Mouse (Mus musculus) forebrain, postnatal 0 days (tissue): ENCODE measurements at regions not wholly inside any gene's neighbourhood (a gene's known extent, or its start where the extent isn't known, plus 50 kb on each side); places are given as distances from the start of the nearest gene placed in this dataset.
"Not testable (repeated sequence)": the region's sequence is repeated elsewhere in the genome, so short reads cannot be mapped to it uniquely, and the experiment has no call there.

ENCODE experiments used
- ATAC-seq: fragments of 200-750 bp; cut with Nextera tagmentation; 2 replicates; pipeline ENCODE4 v1.8.0; 2017; ENCODE audit warnings: mild to moderate bottlenecking, moderate library complexity
- DNase-seq: peaks from one replicate; pipeline ENCODE4 v3.0.0-alpha.2; 2015
- H3K27ac ChIP-seq: fragments of 300-500 bp; sonication (generic); 2 replicates; pipeline ENCODE4 v1.5.1; 2014; ENCODE audit warnings: low read depth, mild to moderate bottlenecking, antibody characterized with exemption, low read length, moderate library complexity, mixed read lengths
- H3K27me3 ChIP-seq: fragments of 300-500 bp; sonication (generic); 2 replicates; pipeline ENCODE4 v1.6.1; 2014; ENCODE audit warnings: mild to moderate bottlenecking, low read length, mixed read lengths; ENCODE audit not compliant: insufficient read depth
- H3K36me3 ChIP-seq: fragments of 300-500 bp; sonication (generic); 2 replicates; pipeline ENCODE4 v1.6.1; 2014; ENCODE audit warnings: mild to moderate bottlenecking, moderate library complexity; ENCODE audit not compliant: insufficient read depth
- H3K4me1 ChIP-seq: fragments of 300-500 bp; sonication (generic); 2 replicates; pipeline ENCODE4 v1.6.1; 2014; ENCODE audit warnings: antibody characterized with exemption; ENCODE audit not compliant: insufficient read depth
- H3K4me2 ChIP-seq: fragments of 300-500 bp; sonication (generic); 2 replicates; pipeline ENCODE4 v1.6.1; 2014; ENCODE audit warnings: low read depth, mild to moderate bottlenecking, moderate library complexity
- H3K4me3 ChIP-seq: fragments of 300-500 bp; sonication (generic); 2 replicates; pipeline ENCODE4 v1.5.1; 2014; ENCODE audit warnings: low read depth, low read length, mixed read lengths
- H3K9ac ChIP-seq: fragments of 300-500 bp; sonication (generic); 2 replicates; pipeline ENCODE4 v1.6.1; 2014; ENCODE audit warnings: mild to moderate bottlenecking
- H3K9me3 ChIP-seq: fragments of 300-500 bp; sonication (generic); 2 replicates; pipeline ENCODE4 v1.6.1; 2016; ENCODE audit warnings: low read length
- CTCF ChIP-seq: sonication (generic); IDR thresholded peaks from 2 replicates; pipeline ENCODE4 v1.5.1; 2016; ENCODE audit warnings: antibody characterized with exemption, control low read depth, low read depth
- WGBS: fragments of 180-500 bp; shearing (Covaris S2); extraction: QIAGEN DNeasy Blood & Tissue Kit; methylation state at CpG from one replicate; pipeline ENCODE4 v1.1.7; 2014; 5-methylcytosine and 5-hydroxymethylcytosine counted together

DNA sequence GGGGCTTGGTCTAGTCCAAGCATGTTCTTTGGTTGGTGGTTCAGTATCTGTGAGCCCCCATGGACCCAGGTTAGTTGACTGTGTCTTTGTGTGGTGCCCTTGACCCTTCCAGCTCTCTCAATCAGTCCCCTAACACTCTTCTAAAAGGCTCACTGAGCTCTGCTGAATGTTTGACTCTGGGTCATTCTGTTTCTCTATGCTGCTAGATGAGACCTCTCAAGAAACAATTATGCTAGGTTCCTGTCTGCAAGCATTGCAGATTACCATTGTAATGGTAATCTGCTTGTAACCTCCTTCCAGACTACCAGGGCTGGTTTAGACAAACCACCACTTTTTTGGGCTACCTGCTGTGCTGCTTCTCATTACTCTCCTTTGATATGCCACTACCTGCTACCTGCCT is 2863.9 kb downstream of the Gm37988 start:
- DNase-seq (no peak), ATAC-seq (no peak)
- Histone ChIP-seq H3K4me1 (no peaks in the 10 kb centered on the region), H3K4me2 (no peak overlapping the region), H3K4me3 (no peak overlapping the region), H3K9ac (no peak overlapping the region), H3K36me3 (no peaks in the 10 kb centered on the region), H3K27ac (no peak overlapping the region), H3K9me3 (no peaks in the 10 kb centered on the region), H3K27me3 (no peaks in the 10 kb centered on the region)
- TF ChIP-seq CTCF = no peak

GRCm38 (mm10) chr1:7709206-7709605 is 2901.5 kb downstream of the Gm37988 start:
- not testable (repeated sequence) for H3K36me3 ChIP-seq, H3K4me1 ChIP-seq, H3K4me3 ChIP-seq, H3K9me3 ChIP-seq, H3K27ac ChIP-seq, H3K9ac ChIP-seq, H3K4me2 ChIP-seq, H3K27me3 ChIP-seq, ATAC-seq, DNase-seq
- 89% methylated on average over 5 of the region's 6 CpGs for whole genome bisulfite sequencing

- no peak for ATAC-seq
- H3K36me3 ChIP-seq = no peaks in the 10 kb centered on the region
- H3K9ac ChIP-seq = no peak overlapping the region
- WGBS = 54% methylated on average over 1 of the region's 1 CpGs
- no peak overlapping the region for H3K4me2 ChIP-seq
- no peaks in the 10 kb centered on the region for H3K9me3 ChIP-seq
- H3K4me1 ChIP-seq = no peaks in the 10 kb centered on the region
- no peak overlapping the region for H3K4me3 ChIP-seq
- no peaks in the 10 kb centered on the region for H3K27me3 ChIP-seq
- TF ChIP-seq CTCF = no peak
- no peak for DNase-seq
- no peak overlapping the region for H3K27ac ChIP-seq
Observed at GRCm38 (mm10) chr1:7732725-7733124, 2925.0 kb downstream of the Gm37988 start.

GRCm38 (mm10) chr1:7737331-7737730 is 2929.6 kb downstream of the Gm37988 start:
- TF ChIP-seq CTCF = no peak
- H3K27me3 ChIP-seq = no peaks in the 10 kb centered on the region
- DNase-seq (no peak), ATAC-seq (no peak)
- no peak overlapping the region for H3K9ac ChIP-seq
- 98% methylated on average over 4 of the region's 4 CpGs for WGBS
- H3K4me1 ChIP-seq = no peaks in the 10 kb centered on the region
- H3K9me3 ChIP-seq = 0 out of 2 replicates have a peak, but pooled peaks cover 5% of the 10 kb centered on the region
- H3K4me3 ChIP-seq = no peak overlapping the region
- no peak overlapping the region for H3K4me2 ChIP-seq
- H3K36me3 ChIP-seq = no peaks in the 10 kb centered on the region
- H3K27ac ChIP-seq = no peak overlapping the region

DNA sequence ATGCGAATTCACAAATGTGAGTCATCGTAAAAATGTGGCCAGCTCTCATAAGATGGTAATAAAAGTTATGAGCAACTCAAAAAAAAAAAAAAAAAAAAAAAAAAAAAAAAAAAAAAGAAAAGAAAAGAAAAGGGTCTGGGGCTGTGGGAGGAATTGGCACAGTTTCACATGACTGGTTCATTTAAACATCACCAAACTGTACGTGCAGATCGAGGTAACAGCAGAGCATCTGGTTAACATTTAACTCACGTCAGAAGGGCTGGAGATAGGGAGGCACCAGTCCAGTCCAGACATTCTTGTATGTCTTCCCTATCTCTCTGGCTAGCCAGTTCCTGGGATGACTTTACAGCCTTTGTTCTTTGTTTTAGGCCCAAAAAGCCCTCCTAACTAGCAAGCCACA is 2938.2 kb downstream of the Gm37988 start:
- Histone ChIP-seq H3K4me2 (no peak overlapping the region), H3K9me3 (0 out of 2 replicates have a peak, but pooled peaks cover 5% of the 10 kb centered on the region), H3K27me3 (no peaks in the 10 kb centered on the region), H3K36me3 (no peaks in the 10 kb centered on the region), H3K27ac (no peak overlapping the region), H3K4me1 (no peaks in the 10 kb centered on the region), H3K9ac (no peak overlapping the region), H3K4me3 (no peak overlapping the region)
- 86% methylated on average over 5 of the region's 5 CpGs for WGBS
- DNase-seq = no peak
- no peak for TF ChIP-seq CTCF
- no peak for ATAC-seq

DNA sequence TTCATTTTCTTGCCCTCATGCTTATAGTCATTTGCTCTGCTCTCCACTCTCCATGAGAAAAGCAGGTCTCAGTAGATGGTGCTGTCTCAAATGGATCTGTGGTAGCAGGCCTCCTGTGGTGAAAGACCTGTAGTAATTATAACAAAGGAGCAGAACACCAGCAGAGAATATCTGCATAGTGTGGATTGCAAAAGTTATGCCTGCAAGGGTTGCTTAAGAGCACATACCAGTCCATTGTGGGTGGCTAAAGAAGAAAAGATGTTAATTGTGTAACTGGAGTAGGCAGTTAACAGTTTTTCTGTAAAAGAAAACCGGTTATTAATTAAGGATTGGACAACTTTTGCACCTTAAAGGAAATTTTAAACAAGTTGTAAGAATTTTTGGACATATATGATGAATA is 2969.0 kb downstream of the Gm37988 start:
- Histone ChIP-seq H3K36me3 (no peaks in the 10 kb centered on the region), H3K27ac (no peak overlapping the region), H3K9me3 (no peaks in the 10 kb centered on the region), H3K4me1 (no peaks in the 10 kb centered on the region), H3K27me3 (no peaks in the 10 kb centered on the region), H3K4me2 (no peak overlapping the region), H3K9ac (no peak overlapping the region), H3K4me3 (no peak overlapping the region)
- WGBS = 2% methylated on average over 1 of the region's 1 CpGs
- no peak for TF ChIP-seq CTCF
- no peak for ATAC-seq
- DNase-seq = no peak

DNA sequence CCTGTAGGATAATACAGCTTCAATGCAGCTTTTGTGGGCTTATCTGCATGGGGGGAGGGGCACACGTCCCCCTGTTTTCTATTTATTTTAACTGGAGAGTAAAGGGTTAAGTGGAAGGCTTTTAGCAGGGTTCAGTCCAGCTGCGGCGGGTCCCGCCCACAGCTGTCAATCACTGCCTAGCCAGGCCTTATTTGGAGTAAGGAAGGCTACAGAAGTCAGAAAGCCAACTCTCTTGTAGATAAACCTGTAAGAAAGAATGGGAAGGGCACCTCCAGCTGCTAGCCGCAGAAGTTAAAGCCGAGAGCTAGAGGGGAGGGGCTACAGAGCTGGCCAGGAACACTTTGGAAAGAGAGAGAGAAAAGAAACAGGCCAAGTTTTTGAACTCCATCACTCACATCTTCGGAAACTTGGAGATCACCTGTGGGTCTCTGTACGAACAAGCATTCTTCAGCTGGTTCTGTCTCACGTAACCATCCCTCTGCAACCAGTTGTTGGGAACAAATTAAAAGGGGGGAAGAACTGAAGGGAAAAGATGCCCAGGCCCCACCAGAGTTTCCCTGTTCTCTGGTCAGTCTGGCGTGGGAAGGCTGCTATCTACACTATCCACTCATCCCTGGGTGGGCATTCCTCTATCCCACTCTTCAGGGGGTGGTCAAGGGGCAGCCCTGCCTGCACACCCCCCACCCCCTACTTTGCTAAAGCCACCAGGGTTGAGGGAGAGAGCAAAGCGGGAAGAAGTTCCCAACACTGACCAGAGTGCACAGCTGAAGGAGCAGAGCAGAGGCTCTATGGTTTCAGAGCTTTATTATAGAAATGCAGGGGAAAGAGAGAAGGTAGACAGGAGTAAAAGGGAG is 2969.7 kb downstream of the Gm37988 start:
- H3K9me3 ChIP-seq = no peaks in the 10 kb centered on the region
- no peak for DNase-seq
- peak; percentile 14; the same call in 1 of the 2 replicates for ATAC-seq
- 10% methylated on average over 11 of the region's 11 CpGs for WGBS
- no peaks in the 10 kb centered on the region for H3K36me3 ChIP-seq
- no peaks in the 10 kb centered on the region for H3K27me3 ChIP-seq
- no peak overlapping the region for H3K9ac ChIP-seq
- no peaks in the 10 kb centered on the region for H3K4me1 ChIP-seq
- no peak overlapping the region for H3K4me3 ChIP-seq
- H3K27ac ChIP-seq = no peak overlapping the region
- H3K4me2 ChIP-seq = no peak overlapping the region
- TF ChIP-seq CTCF = no peak

GRCm38 (mm10) chr1:7778045-7778565 is 2970.4 kb downstream of the Gm37988 start:
- WGBS = 31% methylated on average over 5 of the region's 5 CpGs
- not testable (repeated sequence) for ATAC-seq, H3K4me1 ChIP-seq, H3K36me3 ChIP-seq, H3K27me3 ChIP-seq, H3K4me3 ChIP-seq, H3K27ac ChIP-seq, DNase-seq, H3K4me2 ChIP-seq, H3K9ac ChIP-seq, H3K9me3 ChIP-seq
